Mouse (Mus musculus) embryonic facial prominence, embryonic 11.5 days (tissue): Measurements from ENCODE around the gene Ube2v1. TPM values are rescaled to one million over a fixed set of nuclear protein-coding genes. Genes with fewer than 3 reads are reported as not detected.
A peak's percentile ranks its signal among the peaks of the same experiment; 100 is the strongest.

ENCODE experiments used
- ATAC-seq: fragments of 200-750 bp; cut with Nextera tagmentation; replicated peaks from 2 replicates; pipeline ENCODE4 v1.8.0; 2017; ENCODE audit warnings: low read depth; ENCODE audit not compliant: insufficient number of reproducible peaks, low FRiP score, low TSS enrichment
- DNase-seq: peaks from one replicate; pipeline ENCODE4 v3.0.0-alpha.2; 2015; ENCODE audit warnings: low spot score
- H3K27ac ChIP-seq: fragments of 300-500 bp; sonication (generic); replicated peaks from 2 replicates; pipeline ENCODE4 v1.5.1; 2014; ENCODE audit warnings: mild to moderate bottlenecking, low read depth, low read length, control low read depth
- H3K27me3 ChIP-seq: fragments of 300-500 bp; sonication (generic); 2 replicates; pipeline ENCODE4 v1.6.1; 2014; ENCODE audit warnings: mild to moderate bottlenecking, low read length, moderate library complexity, mixed read lengths; ENCODE audit not compliant: control insufficient read depth, insufficient read depth
- H3K36me3 ChIP-seq: fragments of 300-500 bp; sonication (generic); replicated peaks from 2 replicates; pipeline ENCODE4 v1.6.1; 2014; ENCODE audit warnings: low read depth, mild to moderate bottlenecking, low read length, moderate library complexity, mixed read lengths; ENCODE audit not compliant: control insufficient read depth, insufficient read depth
- H3K4me1 ChIP-seq: fragments of 300-500 bp; sonication (generic); 2 replicates; pipeline ENCODE4 v1.6.1; 2014; ENCODE audit warnings: low read length, mixed read lengths; ENCODE audit not compliant: control insufficient read depth, insufficient read depth
- H3K4me2 ChIP-seq: fragments of 300-500 bp; sonication (generic); 2 replicates; pipeline ENCODE4 v1.6.1; 2014; ENCODE audit warnings: low read depth, mild to moderate bottlenecking, control low read depth, low read length, moderate library complexity
- H3K4me3 ChIP-seq: fragments of 300-500 bp; sonication (generic); 2 replicates; pipeline ENCODE4 v1.5.1; 2014; ENCODE audit warnings: low read depth, low read length, control low read depth
- H3K9ac ChIP-seq: fragments of 300-500 bp; sonication (generic); replicated peaks from 2 replicates; pipeline ENCODE4 v1.6.1; 2014; ENCODE audit warnings: mild to moderate bottlenecking, control low read depth, low read length
- H3K9me3 ChIP-seq: fragments of 300-500 bp; sonication (generic); replicated peaks from 2 replicates; pipeline ENCODE4 v1.6.1; 2016; ENCODE audit warnings: mild to moderate bottlenecking, low read length, inconsistent platforms, mixed read lengths; ENCODE audit not compliant: control insufficient read depth
- WGBS: fragments of 180-500 bp; shearing (Covaris S2); extraction: QIAGEN DNeasy Blood & Tissue Kit; methylation state at CpG from one replicate; pipeline ENCODE4 v1.1.7; 2014; 5-methylcytosine and 5-hydroxymethylcytosine counted together
- polyA plus RNA-seq: library from polyadenylated mRNA; unstranded; fragments of >200 nt; fragmentation: Nextera tagmentation; extraction: Ambion mirVana; gene quantifications from 2 replicates; pipeline ENCODE4 v1.2.1, GENCODE M21; 2014

Gene Ube2v1
- polyA plus RNA-seq, 1 experiment from 2014 or later = 223 TPM

DNA sequence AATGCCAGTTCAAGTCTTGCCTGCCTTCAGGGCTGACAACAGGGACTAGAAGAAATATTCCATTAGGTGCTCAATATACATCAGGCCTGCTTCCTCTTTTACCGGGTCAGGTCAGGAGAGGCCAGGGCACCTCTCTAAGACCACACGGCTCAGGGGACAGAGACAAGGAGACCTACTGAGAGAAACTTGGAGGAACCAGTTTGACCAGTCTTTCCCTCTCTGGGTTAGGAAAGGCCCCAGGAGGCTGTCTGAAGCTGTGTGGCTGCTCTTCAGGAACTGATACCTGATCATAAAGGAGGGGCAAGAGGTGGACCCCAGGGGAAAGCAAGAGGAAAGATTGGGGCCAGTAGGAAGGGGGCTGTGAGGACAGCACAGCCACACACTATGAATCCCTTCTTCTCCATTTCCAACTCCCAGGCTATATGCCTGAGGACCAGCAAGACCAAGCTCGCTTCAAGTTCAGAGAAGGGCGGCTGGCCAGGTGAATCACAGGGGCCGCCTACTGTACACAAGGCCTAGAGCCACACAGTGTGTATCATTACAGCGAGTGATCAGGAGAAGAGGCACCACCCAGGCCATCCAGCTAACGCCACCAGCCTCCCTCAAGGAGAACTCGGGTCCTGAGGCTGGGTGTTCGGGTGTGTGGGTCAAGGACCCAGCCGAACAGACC, 27.4 kb upstream of the Ube2v1 start:
- Histone ChIP-seq H3K4me2 (peak overlapping the region; percentile 93), H3K27ac (no peak overlapping the region; the same call in 1 of the 2 replicates), H3K9me3 (no peaks in the 10 kb centered on the region), H3K27me3 (no peaks in the 10 kb centered on the region), H3K9ac (peak overlapping the region; percentile 87), H3K4me1 (peaks cover 5% of the 10 kb centered on the region), H3K36me3 (no peaks in the 10 kb centered on the region), H3K4me3 (no peak overlapping the region; the same call in 1 of the 2 replicates)
- DNase-seq = peak; percentile 39
- 63% methylated on average over 10 of the region's 10 CpGs for WGBS
- ATAC-seq = no peak; the same call in 1 of the 2 replicates

GRCm38 (mm10) chr2:167658712-167659111, 26.8 kb upstream of the Ube2v1 start:
- H3K27ac ChIP-seq = no peak overlapping the region
- no peaks in the 10 kb centered on the region; the same call in 1 of the 2 replicates for H3K36me3 ChIP-seq
- DNase-seq (no peak), ATAC-seq (no peak)
- H3K27me3 ChIP-seq = no peaks in the 10 kb centered on the region
- no peak overlapping the region for H3K4me3 ChIP-seq
- peak overlapping the region; percentile 6; the same call in 1 of the 2 replicates for H3K9ac ChIP-seq
- no peaks in the 10 kb centered on the region for H3K9me3 ChIP-seq
- peaks cover 5% of the 10 kb centered on the region for H3K4me1 ChIP-seq
- no peak overlapping the region for H3K4me2 ChIP-seq
- 70% methylated on average over 11 of the region's 11 CpGs for WGBS

DNA sequence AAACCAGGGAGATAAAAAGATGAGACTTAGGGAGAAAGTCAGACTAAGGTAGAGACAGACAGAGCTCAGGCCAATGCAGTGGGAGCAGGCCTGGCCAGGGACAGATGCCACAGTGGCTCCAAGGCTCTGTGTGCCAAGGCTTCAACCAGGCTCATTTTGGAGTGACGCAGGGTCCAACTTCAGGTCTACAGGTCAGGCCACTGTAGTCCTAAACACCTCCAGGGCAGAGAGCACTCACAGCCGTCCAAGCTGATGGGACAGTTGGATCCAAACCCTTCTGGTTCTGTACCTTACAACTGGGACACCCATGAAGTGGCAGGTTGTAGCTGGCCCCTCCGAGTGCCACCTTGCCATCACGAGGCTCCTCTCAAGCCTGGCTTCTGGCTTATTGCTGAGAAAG, 26.1 kb upstream of the Ube2v1 start:
- Histone ChIP-seq H3K27me3 (no peaks in the 10 kb centered on the region), H3K4me2 (no peak overlapping the region), H3K9me3 (no peaks in the 10 kb centered on the region), H3K9ac (no peak overlapping the region), H3K27ac (no peak overlapping the region), H3K4me1 (peaks cover 5% of the 10 kb centered on the region), H3K36me3 (no peaks in the 10 kb centered on the region; the same call in 1 of the 2 replicates), H3K4me3 (no peak overlapping the region)
- no peak for DNase-seq
- ATAC-seq = no peak
- 78% methylated on average over 4 of the region's 4 CpGs for WGBS

DNA sequence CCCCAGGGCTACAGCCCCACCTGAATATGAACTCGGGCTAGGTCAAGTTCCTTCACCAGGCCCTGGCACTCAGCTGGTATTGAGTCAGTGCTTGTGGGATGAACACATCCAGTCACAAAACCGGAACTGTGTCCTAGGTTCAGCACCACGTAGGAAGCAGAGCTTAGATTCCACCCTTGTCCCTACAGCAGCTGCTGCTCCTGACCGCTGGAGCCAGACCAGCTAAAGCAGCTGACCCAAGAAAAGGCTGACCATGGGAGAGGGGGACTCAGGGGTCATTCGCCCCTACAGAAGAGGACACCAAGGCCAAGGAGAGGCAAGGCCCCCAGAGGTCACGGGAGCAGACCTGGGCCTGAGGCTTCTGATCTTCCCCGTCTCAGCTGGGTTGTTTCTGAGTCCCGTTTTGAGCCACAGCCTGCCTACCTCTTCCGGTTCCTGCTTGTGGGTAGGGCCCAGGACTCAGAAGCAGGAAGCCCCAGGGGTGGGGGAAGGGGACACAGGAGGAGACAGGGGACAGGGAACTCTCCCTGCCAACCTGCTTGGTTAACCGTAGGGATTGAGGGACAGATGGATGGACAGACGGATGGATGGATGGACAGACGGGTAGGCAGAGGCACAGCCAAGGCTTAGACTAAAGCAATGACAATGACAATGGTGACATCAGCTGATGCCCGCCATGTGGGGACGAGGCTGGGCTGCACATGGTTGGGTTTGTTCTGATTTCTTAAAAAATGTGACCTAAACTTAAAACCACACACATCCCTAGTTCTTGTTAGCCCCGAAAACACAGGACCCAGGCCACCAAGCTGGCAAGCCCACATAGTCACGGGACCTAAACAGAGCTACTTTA, 25.0 kb upstream of the Ube2v1 start:
- Histone ChIP-seq H3K4me1 (peaks cover 5% of the 10 kb centered on the region), H3K4me3 (no peak overlapping the region), H3K36me3 (no peaks in the 10 kb centered on the region; the same call in 1 of the 2 replicates), H3K4me2 (no peak overlapping the region), H3K27ac (0 out of 2 replicates have a peak overlapping the region, but pooled peaks have one; percentile 13), H3K27me3 (no peaks in the 10 kb centered on the region), H3K9me3 (no peaks in the 10 kb centered on the region), H3K9ac (no peak overlapping the region)
- ATAC-seq (no peak), DNase-seq (no peak)
- WGBS = 84% methylated on average over 16 of the region's 16 CpGs

- WGBS = 90% methylated on average over 10 of the region's 10 CpGs
- no peak overlapping the region for H3K4me3 ChIP-seq
- no peaks in the 10 kb centered on the region for H3K27me3 ChIP-seq
- ATAC-seq = no peak
- no peaks in the 10 kb centered on the region; the same call in 1 of the 2 replicates for H3K36me3 ChIP-seq
- no peaks in the 10 kb centered on the region for H3K9me3 ChIP-seq
- no peak overlapping the region for H3K9ac ChIP-seq
- DNase-seq = no peak
- no peak overlapping the region for H3K27ac ChIP-seq
- H3K4me1 ChIP-seq = peaks cover 4% of the 10 kb centered on the region
- H3K4me2 ChIP-seq = no peak overlapping the region
Observed at GRCm38 (mm10) chr2:167654911-167655600, 23.2 kb upstream of the Ube2v1 start.

DNA sequence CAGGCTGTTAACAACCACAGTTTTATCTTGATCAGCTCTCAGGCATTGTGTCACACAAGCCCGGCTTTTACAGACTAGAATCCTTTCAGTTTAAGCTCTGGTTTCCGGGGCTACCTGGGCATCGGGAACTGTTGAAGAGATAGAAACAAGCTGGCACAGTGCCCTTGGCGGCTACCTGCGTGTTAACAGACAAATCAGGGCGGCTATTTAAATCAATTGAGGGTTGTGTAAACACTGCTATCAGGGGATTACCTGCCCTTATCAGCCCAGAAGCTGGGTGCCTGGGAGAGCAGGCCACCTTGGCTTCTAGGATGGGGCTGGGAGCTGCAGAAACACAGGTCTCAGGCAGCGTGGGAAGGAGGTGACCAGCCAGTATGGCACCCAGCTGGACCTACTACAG, 20.8 kb upstream of the Ube2v1 start:
- H3K27ac ChIP-seq = no peak overlapping the region
- no peaks in the 10 kb centered on the region for H3K9me3 ChIP-seq
- H3K27me3 ChIP-seq = no peaks in the 10 kb centered on the region
- no peak overlapping the region for H3K9ac ChIP-seq
- DNase-seq (no peak), ATAC-seq (no peak)
- no peaks in the 10 kb centered on the region for H3K4me1 ChIP-seq
- no peak overlapping the region for H3K4me3 ChIP-seq
- 87% methylated on average over 7 of the region's 7 CpGs for WGBS
- no peaks in the 10 kb centered on the region; the same call in 1 of the 2 replicates for H3K36me3 ChIP-seq
- no peak overlapping the region for H3K4me2 ChIP-seq

GRCm38 (mm10) chr2:167651622-167652021, 19.7 kb upstream of the Ube2v1 start:
- H3K9ac ChIP-seq = no peak overlapping the region
- no peak for ATAC-seq
- 73% methylated on average over 9 of the region's 9 CpGs for WGBS
- H3K27ac ChIP-seq = no peak overlapping the region
- DNase-seq = no peak
- H3K9me3 ChIP-seq = no peaks in the 10 kb centered on the region
- H3K36me3 ChIP-seq = no peaks in the 10 kb centered on the region; the same call in 1 of the 2 replicates
- H3K27me3 ChIP-seq = no peaks in the 10 kb centered on the region
- H3K4me2 ChIP-seq = no peak overlapping the region
- no peak overlapping the region for H3K4me3 ChIP-seq
- no peaks in the 10 kb centered on the region for H3K4me1 ChIP-seq
